In the genomic region with DNA sequence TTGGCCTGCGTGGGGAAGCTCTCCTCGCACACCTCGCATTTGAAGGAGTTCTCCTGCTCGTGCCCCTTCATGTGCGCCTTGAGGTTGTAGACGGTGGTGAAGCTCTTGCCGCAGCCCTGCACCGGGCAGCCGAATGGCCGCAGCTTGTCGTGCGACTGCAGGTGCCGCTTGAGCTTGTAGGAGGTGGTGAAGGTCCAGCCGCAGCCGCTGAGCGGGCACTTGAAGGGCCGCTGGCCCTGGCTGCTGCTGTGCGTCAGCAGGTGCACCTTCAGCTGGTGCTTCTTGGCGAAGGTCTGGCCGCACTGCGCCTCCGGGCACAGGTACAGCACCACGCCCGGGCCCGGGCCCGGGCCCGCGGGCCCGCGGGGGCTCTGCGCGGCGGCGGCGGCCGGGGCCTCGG, we compare ENCODE assay signal across 8 mouse cellular contexts.
A peak's percentile ranks its signal among the peaks of the same experiment; 100 is the strongest.
DNase-seq lines count a peak whose midpoint lies in the region; ATAC-seq and TF ChIP-seq lines count a peak whose summit lies in the region.
"Not testable (repeated sequence)": the region's sequence is repeated elsewhere in the genome, so short reads cannot be mapped to it uniquely, and the experiment has no call there.

No protein-coding gene starts in this region.

- not testable (repeated sequence) for H3K4me2 ChIP-seq in forebrain, embryonic 16.5 days (ENCODE audit: low read length); intestine, embryonic 15.5 days (replicated peaks); liver, embryonic 13.5 days; neural tube, embryonic 11.5 days (ENCODE audit: low read depth); stomach, postnatal 0 days (replicated peaks; ENCODE audit: low read depth)

- not testable (repeated sequence) for H3K4me3 ChIP-seq in forebrain, embryonic 16.5 days (replicated peaks; ENCODE audit: low read length); intestine, embryonic 15.5 days (replicated peaks); liver, embryonic 13.5 days (replicated peaks); neural tube, embryonic 11.5 days (ENCODE audit: low read depth, low read length); stomach, postnatal 0 days (ENCODE audit: low read depth, low read length)

- H3K27ac ChIP-seq in forebrain, embryonic 16.5 days (ENCODE audit: low read length); intestine, embryonic 15.5 days; liver, embryonic 13.5 days; neural tube, embryonic 11.5 days (ENCODE audit: low read depth, low read length); stomach, postnatal 0 days (replicated peaks): not testable (repeated sequence)

- H3K9me3 ChIP-seq in forebrain, embryonic 16.5 days (ENCODE audit: control insufficient read depth, low read length); intestine, embryonic 15.5 days; liver, embryonic 13.5 days (replicated peaks); neural tube, embryonic 11.5 days (ENCODE audit: control insufficient read depth, low read length); stomach, postnatal 0 days (ENCODE audit: control insufficient read depth, low read length): not testable (repeated sequence)

- not testable (repeated sequence) for H3K4me1 ChIP-seq in forebrain, embryonic 16.5 days (replicated peaks; ENCODE audit: control insufficient read depth, insufficient read depth, low read length); intestine, embryonic 15.5 days (replicated peaks); liver, embryonic 13.5 days (replicated peaks); neural tube, embryonic 11.5 days (ENCODE audit: control insufficient read depth, insufficient read depth, low read length); stomach, postnatal 0 days (replicated peaks; ENCODE audit: control insufficient read depth, insufficient read depth)

- H3K36me3 ChIP-seq in forebrain, embryonic 16.5 days (ENCODE audit: control insufficient read depth, insufficient read depth); intestine, embryonic 15.5 days; liver, embryonic 13.5 days; neural tube, embryonic 11.5 days (ENCODE audit: control insufficient read depth, insufficient read depth, low read length); stomach, postnatal 0 days (ENCODE audit: control insufficient read depth, insufficient read depth, low read length): not testable (repeated sequence)

- no CpG with 5 or more reads among the region's 37 CpGs for WGBS in forebrain, embryonic 16.5 days
- WGBS in intestine, embryonic 15.5 days = no CpG with 5 or more reads among the region's 37 CpGs
- no CpG with 5 or more reads among the region's 37 CpGs for WGBS in liver, embryonic 13.5 days (ENCODE audit: insufficient replicate concordance)
- no CpG with 5 or more reads among the region's 37 CpGs for WGBS in neural tube, embryonic 11.5 days
- WGBS in stomach, postnatal 0 days = no CpG with 5 or more reads among the region's 37 CpGs

- not testable (repeated sequence) for TF ChIP-seq CTCF in stomach, postnatal 0 days (IDR thresholded peaks at IDR 0.05; ENCODE audit: low read depth)

- not testable (repeated sequence) for H3K9ac ChIP-seq in forebrain, embryonic 16.5 days (replicated peaks; ENCODE audit: low read depth, low read length); intestine, embryonic 15.5 days; liver, embryonic 13.5 days; neural tube, embryonic 11.5 days (ENCODE audit: low read length); stomach, postnatal 0 days (ENCODE audit: low read length)

- not testable (repeated sequence) for TF ChIP-seq EP300 in stomach, postnatal 0 days (optimal IDR thresholded peaks at IDR 0.05)

- ATAC-seq in common myeloid progenitor, adult 5-6 weeks (replicated peaks; ENCODE audit: low read depth, poor library complexity, severe bottlenecking) = peak; percentile 45
- ATAC-seq in forebrain, embryonic 16.5 days = peak; percentile 14; the same call in 1 of the 2 replicates
- ATAC-seq in hematopoietic stem cell, adult 5-6 weeks (replicated peaks in 1 of 2; ENCODE audit: insufficient read depth in 1 of 2, low FRiP score in 2 of 2, low TSS enrichment in 1 of 2, low read depth in 1 of 2, poor library complexity in 2 of 2, severe bottlenecking in 2 of 2) = peak; percentile 51 to 65; a peak in 3 of 4 replicates
- ATAC-seq in intestine, embryonic 15.5 days = peak; percentile 57
- ATAC-seq in liver, embryonic 13.5 days (ENCODE audit: low read depth) = peak; percentile 44
- peak; percentile 42; the same call in 1 of the 2 replicates for ATAC-seq in megakaryocyte progenitor cell, adult 5-6 weeks (replicated peaks; ENCODE audit: poor library complexity)
- ATAC-seq in neural tube, embryonic 11.5 days (ENCODE audit: insufficient read depth, low FRiP score, low TSS enrichment) = peak; percentile 38
- ATAC-seq in stomach, postnatal 0 days (ENCODE audit: low FRiP score, low TSS enrichment) = peak; percentile 75

- not testable (repeated sequence) for DNase-seq in liver, embryonic 13.5 days; neural tube, embryonic 11.5 days (ENCODE audit: low spot score); stomach, postnatal 0 days (ENCODE audit: low spot score)

- not testable (repeated sequence) for H3K27me3 ChIP-seq in forebrain, embryonic 16.5 days (replicated peaks; ENCODE audit: control insufficient read depth, insufficient read depth, low read length); intestine, embryonic 15.5 days (replicated peaks); liver, embryonic 13.5 days; neural tube, embryonic 11.5 days (ENCODE audit: control insufficient read depth, insufficient read depth, low read length); stomach, postnatal 0 days (ENCODE audit: control insufficient read depth, insufficient read depth, low read length)

Comparison
In these comparisons a context has a peak if more than half of its experiments do, and no peak if none do; other contexts are left out.
1. ATAC-seq: peak in every context shown above with its lines; median percentile 75 in stomach, postnatal 0 days; 58 in hematopoietic stem cell, adult 5-6 weeks; 57 in intestine, embryonic 15.5 days; 45 in common myeloid progenitor, adult 5-6 weeks; 44 in liver, embryonic 13.5 days; 42 in megakaryocyte progenitor cell, adult 5-6 weeks; 38 in neural tube, embryonic 11.5 days; 14 in forebrain, embryonic 16.5 days.